Mouse (Mus musculus): ENCODE measurements around the gene Slf1. TPM values are rescaled to one million over a fixed set of nuclear protein-coding genes. Genes with fewer than 3 reads are reported as not detected.

Slf1 gene
- polyA plus RNA-seq (2017; shearing (Covaris generic)) = 10 to 100 TPM; 20.4 to 29.9 TPM

DNA sequence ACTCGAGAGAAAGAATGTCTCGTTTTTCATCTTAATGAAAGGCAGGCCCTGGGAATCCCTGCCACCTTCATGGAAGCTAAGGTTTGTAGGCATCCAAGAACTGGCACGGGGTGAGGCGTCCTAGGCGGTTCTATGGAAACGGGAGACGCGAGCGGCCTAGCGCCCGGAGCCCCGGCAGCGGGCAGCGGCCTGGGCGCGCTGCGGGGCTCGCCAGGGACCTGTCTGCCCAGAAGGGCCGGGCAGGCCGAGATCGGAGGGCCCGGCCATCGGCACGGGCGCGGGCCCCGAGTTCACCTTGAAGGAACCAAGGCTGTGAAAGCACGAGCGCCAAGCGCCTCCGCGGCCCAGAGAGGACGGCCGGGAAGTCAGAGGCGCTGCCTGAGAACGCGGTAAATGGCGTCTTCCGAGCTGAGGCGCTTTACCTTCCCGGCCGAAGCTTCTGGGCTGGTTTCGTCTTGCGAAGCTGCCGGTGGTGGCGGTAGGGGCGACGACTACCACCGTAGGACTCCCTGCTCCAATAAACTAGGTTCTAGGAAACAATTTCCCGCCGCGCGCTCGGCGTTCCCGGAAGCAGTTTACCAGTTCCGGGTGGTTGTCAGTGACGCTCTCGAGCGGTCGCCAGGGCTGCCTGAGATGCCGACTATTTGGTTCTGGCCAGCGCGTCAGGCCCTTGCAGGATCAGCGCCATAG lies at the start of gene Slf1, which contains the start of gene 2210408I21Rik:
TSS of gene Slf1 (minus strand) at position 543 of the 690 bp plus-strand sequence.
TSS of gene 2210408I21Rik (plus strand) at position 610 of the 690 bp plus-strand sequence.

Other genes with a start within 250 kb of the Slf1 start
- 1 to 10 TPM; 2.1 to 3.3 TPM for gene 2210408I21Rik, start 67 bp upstream of the Slf1 start, polyA plus RNA-seq (2017; shearing (Covaris generic))

Measured in activated CD4-positive, CD25-positive, alpha-beta regulatory T cell (primary cell).